Mouse (Mus musculus) layer of hippocampus, postnatal 36 days (tissue): ENCODE data around the gene Mettl24. TPM values are rescaled to one million over a fixed set of nuclear protein-coding genes. Genes with fewer than 3 reads are reported as not detected.

ENCODE experiments used
- DNase-seq, 2 experiments: peaks; one replicate each; pipeline ENCODE4 v3.0.0; 2022
- total RNA-seq, 2 experiments: library from RNA; stranded (reverse); gene quantifications; 2 replicates each; pipeline ENCODE4 v1.2.3; 2021

Gene Mettl24
- 1 to 10 TPM; 1.9 to 3.0 TPM for total RNA-seq

GRCm38 (mm10) chr10:40683092-40683867 is at the start of gene Mettl24:
Gene Mettl24 (plus strand): TSS chr10:40683282.
- DNase-seq = peak; percentile 50 to 52

GRCm38 (mm10) chr10:40637331-40637730 is 45.8 kb upstream of the Mettl24 start:
- DNase-seq = no peak

- peak; percentile 84 to 86 for DNase-seq
Measured at GRCm38 (mm10) chr10:40638276-40638675, 44.8 kb upstream of the Mettl24 start.

GRCm38 (mm10) chr10:40638823-40639819 is 44.0 kb upstream of the Mettl24 start:
- no peak for DNase-seq

- DNase-seq = no peak
Measured at GRCm38 (mm10) chr10:40640406-40640805, 42.7 kb upstream of the Mettl24 start.

- DNase-seq = no peak
Measured at GRCm38 (mm10) chr10:40641901-40642300, 41.2 kb upstream of the Mettl24 start.

GRCm38 (mm10) chr10:40643126-40643525 is 40.0 kb upstream of the Mettl24 start:
- DNase-seq = no peak

- no peak for DNase-seq
Measured at GRCm38 (mm10) chr10:40644456-40644855, 38.6 kb upstream of the Mettl24 start.

- no peak for DNase-seq
Measured at GRCm38 (mm10) chr10:40645346-40645745, 37.7 kb upstream of the Mettl24 start.

GRCm38 (mm10) chr10:40648776-40649175 is 34.3 kb upstream of the Mettl24 start:
- DNase-seq = no peak

- no peak for DNase-seq
Measured at GRCm38 (mm10) chr10:40649634-40650033, 33.4 kb upstream of the Mettl24 start.

GRCm38 (mm10) chr10:40651676-40652075 is 31.4 kb upstream of the Mettl24 start:
- no peak for DNase-seq

GRCm38 (mm10) chr10:40665270-40665669 is 17.8 kb upstream of the Mettl24 start:
- no peak for DNase-seq

- no peak for DNase-seq
Measured at GRCm38 (mm10) chr10:40666943-40667342, 16.1 kb upstream of the Mettl24 start.

GRCm38 (mm10) chr10:40668640-40669039 is 14.4 kb upstream of the Mettl24 start:
- no peak for DNase-seq

GRCm38 (mm10) chr10:40672587-40673296 is 10.3 kb upstream of the Mettl24 start:
- no peak for DNase-seq

GRCm38 (mm10) chr10:40673297-40673665 is 9.8 kb upstream of the Mettl24 start:
- DNase-seq = no peak

- DNase-seq = no peak
Measured at GRCm38 (mm10) chr10:40674151-40674550, 8.9 kb upstream of the Mettl24 start.

GRCm38 (mm10) chr10:40675921-40676320 is 7.2 kb upstream of the Mettl24 start:
- no peak for DNase-seq

GRCm38 (mm10) chr10:40678477-40678876 is 4.6 kb upstream of the Mettl24 start:
- DNase-seq = no peak

- DNase-seq = peak; percentile 63 to 72
Measured at GRCm38 (mm10) chr10:40682470-40682869, 612 bp upstream of the Mettl24 start.

GRCm38 (mm10) chr10:40683868-40684253 is 779 bp downstream of the Mettl24 start:
- no peak for DNase-seq

GRCm38 (mm10) chr10:40684326-40684725 is 1.2 kb downstream of the Mettl24 start:
- peak in 1 of 2 experiments; percentile 31 for DNase-seq
